Mouse (Mus musculus) G1E (cell line): ENCODE results near the gene Alg5. TPM values are rescaled to one million over a fixed set of nuclear protein-coding genes. Genes with fewer than 3 reads are reported as not detected.

Experiments used
- ATAC-seq: 2 replicates; pipeline ENCODE4 v1.8.0; 2016; ENCODE audit warnings: mild to moderate bottlenecking; ENCODE audit not compliant: insufficient number of reproducible peaks, poor library complexity, low FRiP score, severe bottlenecking; ENCODE audit errors: extremely low read depth
- DNase-seq: peaks from one replicate; pipeline ENCODE4 v3.0.0; 2012; ENCODE audit warnings: low spot score
- H3K27me3 ChIP-seq: 2 replicates; pipeline ENCODE4 v1.6.1; 2012; ENCODE audit warnings: mild to moderate bottlenecking, low read length, inconsistent platforms; ENCODE audit not compliant: insufficient read depth
- H3K36me3 ChIP-seq: replicated peaks from 2 replicates; pipeline ENCODE3; 2012; ENCODE audit warnings: mild to moderate bottlenecking, inconsistent platforms
- H3K4me1 ChIP-seq: 2 replicates; pipeline ENCODE4 v1.6.1; 2012; ENCODE audit warnings: low read depth, low read length, inconsistent platforms, mixed read lengths; ENCODE audit not compliant: insufficient read depth
- H3K4me3 ChIP-seq: 2 replicates; pipeline ENCODE4 v1.5.1; 2012; ENCODE audit warnings: low read depth, mild to moderate bottlenecking, inconsistent platforms, low read length, moderate library complexity, mixed read lengths
- H3K9me3 ChIP-seq: replicated peaks from 2 replicates; pipeline ENCODE4 v1.6.1; 2012; ENCODE audit warnings: inconsistent platforms
- CTCF ChIP-seq: IDR thresholded peaks from 2 replicates; pipeline ENCODE4 v1.5.1; 2012; ENCODE audit warnings: low read depth, low read length, inconsistent platforms, mixed read lengths
- GATA1 ChIP-seq: IDR thresholded peaks from 2 replicates; pipeline ENCODE4 v1.6.1; 2012; ENCODE audit warnings: borderline replicate concordance, low read length, inconsistent platforms, mixed read lengths
- GATA2 ChIP-seq: IDR thresholded peaks from 2 replicates; pipeline ENCODE4 v1.6.1; 2012; ENCODE audit warnings: low read depth, low read length, inconsistent platforms, borderline replicate concordance
- POLR2AphosphoS5 ChIP-seq: IDR thresholded peaks from 2 replicates; pipeline ENCODE4 v1.6.1; 2012; ENCODE audit warnings: low read depth, low read length, inconsistent platforms; ENCODE audit not compliant: insufficient replicate concordance
- TAL1 ChIP-seq: conservative IDR thresholded peaks from 2 replicates; pipeline ENCODE4 v1.6.1; 2012; ENCODE audit warnings: low read depth, low read length, inconsistent platforms, mixed read lengths
- polyA plus RNA-seq: library from polyadenylated mRNA; stranded (reverse); fragments of >175 nt; gene quantifications from 2 replicates; pipeline ENCODE4 v1.2.3, GENCODE M21; 2012
- total RNA-seq, 2 experiments: library from RNA; stranded (forward) in 1 of 2; stranded (reverse) in 1 of 2; fragments of 200-1000 nt in 1 of 2; fragments of >200 nt in 1 of 2; fragmentation: Nextera tagmentation in 1 of 2; gene quantifications; 2 replicates each; pipeline ENCODE4 v1.2.3; 2014 to 2017

The Alg5 gene
- total and polyA plus RNA-seq, 3 experiments = 1.7 to 26.1 (median 20.3) TPM

DNA sequence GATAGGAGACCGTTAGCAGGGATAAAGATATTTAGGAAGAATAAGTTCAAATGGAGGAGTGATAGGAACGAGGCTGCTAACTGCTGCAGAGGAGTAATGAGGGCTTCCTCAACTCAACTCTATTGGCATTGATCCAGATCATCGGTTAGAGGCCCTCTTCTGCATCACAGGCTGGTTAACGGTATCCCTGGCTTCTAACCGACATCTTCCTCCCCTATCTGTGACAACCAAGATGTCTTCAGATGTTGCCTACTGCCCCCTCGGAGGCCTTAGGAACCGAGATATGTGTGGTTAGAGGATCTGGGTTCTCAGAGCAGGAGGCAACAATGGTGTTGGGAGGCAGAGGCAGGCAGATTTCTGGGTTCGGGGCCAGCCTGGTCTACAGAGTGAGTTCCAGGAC lies 33.3 kb downstream of the Alg5 start:
- H3K9me3 ChIP-seq = peaks cover 3% of the 10 kb centered on the region; the same call in 1 of the 2 replicates
- H3K27me3 ChIP-seq = peaks cover 5% of the 10 kb centered on the region; the same call in 1 of the 2 replicates
- DNase-seq = no peak
- H3K36me3 ChIP-seq = no peaks in the 10 kb centered on the region
- TF ChIP-seq POLR2AphosphoS5 (no peak), GATA2 (no peak), GATA1 (no peak)
- H3K4me3 ChIP-seq = no peak overlapping the region
- ATAC-seq = no peak
- no peaks in the 10 kb centered on the region for H3K4me1 ChIP-seq

DNA sequence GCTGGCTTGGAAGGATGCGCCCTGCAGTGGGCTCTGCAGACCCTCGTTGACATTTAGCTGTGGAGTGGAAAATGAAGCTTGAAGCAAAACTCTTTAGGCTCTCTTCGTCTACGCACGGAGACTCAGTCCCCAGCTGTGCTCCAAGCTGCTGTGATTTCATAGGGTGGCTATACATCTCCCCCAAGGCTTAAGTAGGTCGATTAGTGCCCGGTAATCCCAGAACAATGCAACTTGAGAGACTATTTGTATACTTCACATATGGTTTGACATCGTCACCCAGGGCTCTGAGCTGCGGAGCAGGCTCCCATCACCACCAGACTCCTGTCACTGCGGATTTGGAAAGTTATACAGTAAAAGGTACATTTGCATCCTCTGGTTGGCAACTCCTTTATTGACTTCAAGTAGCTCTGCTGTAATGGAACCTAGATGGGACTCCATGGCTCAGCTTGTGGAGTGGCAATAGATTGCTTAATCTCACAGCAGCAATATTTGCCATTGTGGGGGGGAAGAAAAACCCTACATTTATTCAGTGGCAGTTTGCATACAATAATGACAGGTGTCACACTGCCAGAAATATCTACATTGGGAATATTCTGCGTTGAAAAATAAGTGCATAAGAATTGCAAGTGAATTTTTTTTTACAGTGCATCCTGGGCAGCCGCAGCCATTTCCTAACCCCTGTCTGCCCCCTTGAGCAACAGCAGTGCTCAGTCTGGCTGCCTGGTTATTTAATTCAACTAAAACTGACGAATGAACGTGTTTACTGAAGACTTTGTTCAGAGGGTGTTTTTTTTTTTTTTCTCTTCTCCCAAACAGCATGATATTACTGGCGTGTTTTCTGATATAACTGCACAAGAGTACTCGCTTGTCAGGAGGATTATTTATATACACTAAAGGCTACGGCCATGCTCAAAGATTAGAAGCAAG lies 34.3 kb downstream of the Alg5 start:
- Histone ChIP-seq H3K9me3 (peaks cover 5% of the 10 kb centered on the region; the same call in 1 of the 2 replicates), H3K4me3 (no peak overlapping the region), H3K36me3 (no peaks in the 10 kb centered on the region), H3K27me3 (no peaks in the 10 kb centered on the region), H3K4me1 (no peaks in the 10 kb centered on the region)
- ATAC-seq = no peak
- no peak for TF ChIP-seq GATA1
- TF ChIP-seq CTCF = no peak
- no peak for TF ChIP-seq POLR2AphosphoS5
- TF ChIP-seq GATA2 = no peak
- TF ChIP-seq TAL1 = no peak
- no peak for DNase-seq

DNA sequence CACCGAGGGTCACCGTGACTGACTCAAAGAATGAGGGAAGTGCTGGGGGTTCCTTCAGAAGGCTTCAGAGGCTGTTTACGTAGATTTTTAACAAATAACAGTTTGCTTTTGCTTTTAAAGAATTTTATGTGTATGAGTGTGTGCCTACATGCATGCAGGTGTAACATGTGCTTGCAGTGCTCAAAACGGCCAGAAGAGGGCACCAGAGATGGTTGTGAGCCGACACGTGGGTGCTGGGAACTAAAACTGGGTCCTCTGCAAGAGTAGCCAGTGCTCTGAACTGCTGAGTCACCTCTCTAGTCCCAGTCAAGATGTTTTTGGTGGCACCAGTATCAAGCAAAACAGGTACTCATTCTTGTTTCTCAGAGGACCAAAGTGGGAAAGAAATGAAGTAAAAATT lies 38.3 kb downstream of the Alg5 start:
- ATAC-seq = no peak
- no peak for DNase-seq

DNA sequence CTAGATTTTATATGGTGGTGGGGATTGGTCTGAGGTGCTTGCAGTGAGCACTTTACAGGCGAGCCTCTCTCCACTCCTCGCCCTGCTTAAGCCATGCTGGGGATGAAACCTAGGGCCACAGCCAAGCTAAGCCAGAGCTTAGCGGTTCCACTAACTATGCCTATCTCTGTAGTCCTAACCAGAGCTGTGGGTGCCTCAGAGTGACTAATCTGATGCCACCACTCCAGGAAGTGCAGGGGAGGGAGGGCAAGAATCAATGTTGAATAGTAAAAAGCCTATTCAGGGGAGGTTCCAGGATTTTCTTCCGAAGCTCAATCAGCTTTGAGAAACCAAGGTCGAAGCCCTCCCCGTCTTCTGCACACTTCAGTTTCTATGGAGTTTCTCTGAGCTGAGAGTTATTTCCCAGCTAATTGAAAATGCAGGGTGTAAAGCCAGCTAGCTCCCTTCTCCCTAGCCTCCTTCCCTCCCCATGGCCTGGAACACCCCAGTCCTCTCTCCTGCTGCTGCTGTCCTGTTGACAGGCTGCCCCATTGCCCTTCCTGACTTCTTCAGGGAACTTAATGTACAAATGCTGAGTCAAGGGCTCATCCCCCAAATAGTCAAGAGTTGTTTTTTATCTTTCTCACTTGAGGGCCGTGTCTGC lies 40.8 kb downstream of the Alg5 start:
- ATAC-seq (no peak; the same call in 1 of the 2 replicates), DNase-seq (no peak)
- Histone ChIP-seq H3K4me3 (no peak overlapping the region), H3K4me1 (no peaks in the 10 kb centered on the region), H3K27me3 (no peaks in the 10 kb centered on the region), H3K9me3 (peaks cover 5% of the 10 kb centered on the region; the same call in 1 of the 2 replicates), H3K36me3 (no peaks in the 10 kb centered on the region)
- no peak for TF ChIP-seq CTCF
- TF ChIP-seq POLR2AphosphoS5 = no peak
- no peak for TF ChIP-seq GATA1
- no peak for TF ChIP-seq TAL1
- no peak for TF ChIP-seq GATA2

More for the DNA sequence above, 38.3 kb downstream of the Alg5 start:
- Histone ChIP-seq H3K27me3 (no peaks in the 10 kb centered on the region), H3K36me3 (no peaks in the 10 kb centered on the region), H3K9me3 (peaks cover 5% of the 10 kb centered on the region; the same call in 1 of the 2 replicates), H3K4me3 (no peak overlapping the region), H3K4me1 (no peaks in the 10 kb centered on the region)
- no peak for TF ChIP-seq POLR2AphosphoS5
- no peak for TF ChIP-seq GATA1
- TF ChIP-seq TAL1 = no peak
- no peak for TF ChIP-seq GATA2
- TF ChIP-seq CTCF = no peak

DNA sequence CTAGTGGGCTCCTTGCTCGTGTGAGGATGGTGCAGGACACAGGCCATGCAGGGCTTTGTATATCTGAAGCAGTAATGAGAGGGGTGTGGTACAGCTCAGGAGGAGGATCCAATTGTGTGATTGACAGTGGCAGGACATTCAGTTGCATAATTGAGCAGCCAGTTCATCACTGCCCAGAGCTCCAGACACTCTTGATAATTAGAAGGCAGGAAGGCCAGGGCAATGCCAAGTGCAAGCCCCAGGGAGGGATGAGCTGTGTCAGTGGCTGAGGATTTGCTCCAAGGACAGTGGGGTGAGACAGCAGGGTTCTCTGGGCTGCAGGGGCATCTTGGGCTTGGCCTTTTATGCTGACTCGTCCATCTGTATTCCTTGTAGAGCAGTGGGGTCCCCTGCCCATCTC lies 55.3 kb downstream of the Alg5 start:
- Histone ChIP-seq H3K27me3 (peaks cover 6% of the 10 kb centered on the region; the same call in 1 of the 2 replicates), H3K9me3 (peaks cover 10% of the 10 kb centered on the region), H3K4me1 (no peaks in the 10 kb centered on the region), H3K36me3 (no peaks in the 10 kb centered on the region), H3K4me3 (no peak overlapping the region)
- ATAC-seq = no peak
- DNase-seq = no peak
- TF ChIP-seq POLR2AphosphoS5 = no peak

DNA sequence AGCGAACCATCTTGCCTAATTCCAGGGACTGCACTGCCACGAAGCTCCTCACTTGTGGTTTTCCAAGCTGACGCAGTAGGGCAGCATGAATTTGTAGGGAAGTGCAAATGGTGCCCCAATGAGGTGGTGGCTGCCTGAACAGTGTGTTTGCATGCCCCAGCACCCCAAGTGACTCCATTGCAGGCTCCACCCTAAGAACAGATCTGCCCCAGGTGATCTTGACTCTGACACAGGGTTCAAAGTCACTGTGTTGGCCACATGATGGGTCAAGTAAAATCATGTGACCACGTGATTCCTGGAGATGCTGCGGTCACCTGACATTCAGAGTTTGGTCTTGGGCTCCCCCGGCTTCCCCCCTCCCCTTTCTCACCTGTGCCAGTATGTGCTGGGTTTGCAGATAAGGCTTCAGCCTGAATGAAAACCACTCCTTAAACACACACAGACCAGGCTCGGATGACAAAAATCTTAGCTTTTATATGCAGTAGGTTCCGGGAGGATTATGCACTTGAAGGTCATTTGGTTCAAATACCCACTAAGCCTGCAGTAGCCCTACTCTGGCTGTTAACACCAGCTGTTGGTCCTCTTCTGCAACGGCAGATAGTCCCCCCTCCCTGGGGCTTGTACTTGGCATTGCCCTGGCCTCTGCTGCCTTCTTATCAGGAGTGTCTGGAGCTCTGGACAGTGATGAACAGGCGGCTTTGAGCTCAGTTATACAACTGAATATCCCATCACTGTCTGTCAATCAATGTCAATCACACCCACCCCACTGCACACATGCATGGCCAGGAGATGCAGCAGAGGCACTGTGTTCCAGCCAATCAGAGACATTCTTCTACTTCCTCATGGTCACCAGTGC lies 56.7 kb downstream of the Alg5 start:
- Histone ChIP-seq H3K9me3 (peaks cover 10% of the 10 kb centered on the region), H3K4me1 (no peaks in the 10 kb centered on the region), H3K36me3 (no peaks in the 10 kb centered on the region), H3K27me3 (peaks cover 2% of the 10 kb centered on the region; the same call in 1 of the 2 replicates), H3K4me3 (no peak overlapping the region)
- ATAC-seq (no peak), DNase-seq (no peak)
- TF ChIP-seq CTCF (no peak), GATA2 (no peak), POLR2AphosphoS5 (no peak), TAL1 (no peak), GATA1 (no peak)
